Mouse (Mus musculus) testis, adult 2 months (tissue): ENCODE data around the gene C8b. TPM values are rescaled to one million over a fixed set of nuclear protein-coding genes. Genes with fewer than 3 reads are reported as not detected.

Experiments used
- H3K27ac ChIP-seq: fragments of 200-500 bp; 2 replicates; pipeline ENCODE4 v1.5.1; 2012; ENCODE audit warnings: low read depth, low read length; ENCODE audit not compliant: control insufficient read depth, insufficient read depth
- H3K27me3 ChIP-seq: fragments of 200-500 bp; 2 replicates; pipeline ENCODE4 v1.6.1; 2012; ENCODE audit warnings: mild to moderate bottlenecking, low read length, moderate library complexity; ENCODE audit not compliant: control insufficient read depth, insufficient read depth
- H3K36me3 ChIP-seq: fragments of 200-500 bp; 2 replicates; pipeline ENCODE4 v1.6.1; 2012; ENCODE audit warnings: mild to moderate bottlenecking, low read length; ENCODE audit not compliant: control insufficient read depth, insufficient read depth
- H3K4me1 ChIP-seq: fragments of 200-500 bp; 2 replicates; pipeline ENCODE4 v1.6.1; 2012; ENCODE audit warnings: low read length; ENCODE audit not compliant: control insufficient read depth, insufficient read depth
- H3K4me3 ChIP-seq: fragments of 200-500 bp; 2 replicates; pipeline ENCODE4 v1.5.1; 2012; ENCODE audit warnings: low read depth, mild to moderate bottlenecking, low read length, moderate library complexity, mixed read lengths; ENCODE audit not compliant: control insufficient read depth
- CTCF ChIP-seq: fragments of 200-500 bp; IDR thresholded peaks from 2 replicates; pipeline ENCODE4 v1.5.1; 2012; ENCODE audit warnings: low read depth, mild to moderate bottlenecking, inconsistent platforms, low read length, moderate library complexity; ENCODE audit not compliant: control insufficient read depth, insufficient read depth, insufficient replicate concordance
- POLR2A ChIP-seq: fragments of 200-500 bp; IDR thresholded peaks from 2 replicates; pipeline ENCODE4 v1.6.1; 2012; ENCODE audit warnings: low read depth, mild to moderate bottlenecking, inconsistent platforms, low read length, moderate library complexity; ENCODE audit not compliant: control insufficient read depth
- polyA plus RNA-seq: library from polyadenylated mRNA; depleted of rRNA; stranded (reverse); fragments of >200 nt; gene quantifications from 2 replicates; pipeline ENCODE4 v1.2.3, GENCODE M21; 2012; rRNA removed

The C8b gene
- 23.3 and 25.4 TPM in 2 replicates for polyA plus RNA-seq

DNA sequence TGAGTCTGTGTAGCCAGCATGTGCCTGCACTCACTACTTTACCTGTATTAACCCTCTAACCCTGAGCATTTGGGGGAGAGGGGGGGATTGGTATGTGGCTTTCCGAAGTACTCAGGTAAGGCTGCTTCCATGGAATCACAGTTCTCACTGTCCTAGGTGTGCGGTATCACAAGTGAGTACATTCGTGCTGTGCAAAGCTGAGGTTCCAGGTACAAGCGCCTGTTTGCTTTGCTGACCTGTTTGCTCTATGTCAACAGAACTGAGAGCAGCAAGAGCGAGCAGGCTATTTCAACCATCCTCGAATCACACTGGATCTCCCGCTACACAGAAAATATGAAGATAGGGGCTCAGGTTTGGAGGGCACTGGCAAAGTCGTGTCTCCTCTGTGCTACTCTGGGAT, at the start of gene C8b:
Gene C8b (plus strand): TSS at position 253 of the 400 bp plus-strand sequence.
- H3K4me1 ChIP-seq = no peaks in the 10 kb centered on the region
- H3K27ac ChIP-seq = no peak within 1 kb of the TSS
- no peaks in the 10 kb centered on the region for H3K27me3 ChIP-seq
- TF ChIP-seq CTCF = no peak
- no peak for TF ChIP-seq POLR2A
- no peaks in the 10 kb centered on the region for H3K36me3 ChIP-seq
- no peak within 1 kb of the TSS for H3K4me3 ChIP-seq

DNA sequence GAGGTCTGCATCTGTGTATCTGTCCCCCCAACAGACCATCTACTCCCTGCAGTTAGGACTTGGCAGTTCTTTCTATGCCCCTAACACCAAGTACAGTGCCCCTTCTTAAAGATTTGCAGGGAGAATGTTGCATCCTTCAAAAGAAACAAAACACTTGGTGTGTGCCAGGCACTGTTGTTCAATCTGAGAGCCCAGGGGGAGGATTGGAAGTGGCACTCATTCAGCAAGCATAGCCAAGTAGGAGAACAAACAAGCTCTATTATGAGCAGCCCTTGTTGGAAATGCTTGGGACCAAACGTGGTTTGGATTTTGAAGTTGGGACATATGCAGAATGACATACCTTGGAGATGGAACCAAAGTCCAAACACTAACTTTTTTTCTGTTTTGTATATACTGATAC, 49.6 kb upstream of the C8b start:
- H3K4me3 ChIP-seq = no peak overlapping the region
- no peaks in the 10 kb centered on the region for H3K36me3 ChIP-seq
- H3K27ac ChIP-seq = no peak overlapping the region
- TF ChIP-seq POLR2A = no peak
- no peak for TF ChIP-seq CTCF
- H3K27me3 ChIP-seq = no peaks in the 10 kb centered on the region
- no peaks in the 10 kb centered on the region for H3K4me1 ChIP-seq

DNA sequence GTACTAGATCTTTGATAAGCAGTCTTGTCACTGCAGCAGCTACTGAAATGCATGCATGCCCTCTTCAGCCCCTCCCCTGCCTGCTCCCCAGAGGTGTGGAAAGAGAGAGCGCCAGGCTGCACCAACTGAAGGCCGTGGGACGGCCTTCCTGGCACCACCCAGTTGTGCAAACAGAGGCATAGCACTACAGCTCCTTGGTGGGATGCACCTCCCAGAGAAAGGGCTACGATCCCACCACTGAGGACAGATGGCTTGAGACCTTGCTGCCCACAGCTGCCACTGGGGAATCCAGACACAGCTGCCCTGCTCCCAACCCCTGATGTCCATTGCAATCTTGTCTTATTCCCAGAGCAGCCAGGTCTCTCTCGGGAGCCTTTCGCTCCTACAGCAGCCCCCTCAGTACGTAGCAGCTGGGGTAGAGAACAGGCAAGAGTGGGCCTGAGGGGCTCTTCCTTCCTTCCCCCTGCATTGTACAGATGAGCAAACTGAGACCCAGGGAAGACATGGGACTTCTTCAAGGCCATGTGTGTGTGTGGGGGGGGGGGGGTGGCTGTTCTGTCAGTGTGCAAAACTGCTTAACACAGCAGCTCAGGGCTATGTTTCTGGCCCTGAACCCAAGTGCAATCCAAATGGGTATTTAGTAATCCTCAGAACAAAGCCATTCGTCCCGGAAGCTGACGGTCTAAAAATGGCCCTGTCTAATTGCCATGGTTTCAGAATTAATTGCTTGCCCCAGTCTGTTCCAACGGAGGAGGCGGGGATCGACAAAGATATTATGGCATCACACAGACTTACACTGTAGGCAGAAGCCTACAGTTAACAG, 46.9 kb upstream of the C8b start:
- Histone ChIP-seq H3K27me3 (no peaks in the 10 kb centered on the region), H3K4me1 (no peaks in the 10 kb centered on the region), H3K4me3 (no peak overlapping the region), H3K27ac (no peak overlapping the region), H3K36me3 (no peaks in the 10 kb centered on the region)
- no peak for TF ChIP-seq CTCF
- TF ChIP-seq POLR2A = no peak

DNA sequence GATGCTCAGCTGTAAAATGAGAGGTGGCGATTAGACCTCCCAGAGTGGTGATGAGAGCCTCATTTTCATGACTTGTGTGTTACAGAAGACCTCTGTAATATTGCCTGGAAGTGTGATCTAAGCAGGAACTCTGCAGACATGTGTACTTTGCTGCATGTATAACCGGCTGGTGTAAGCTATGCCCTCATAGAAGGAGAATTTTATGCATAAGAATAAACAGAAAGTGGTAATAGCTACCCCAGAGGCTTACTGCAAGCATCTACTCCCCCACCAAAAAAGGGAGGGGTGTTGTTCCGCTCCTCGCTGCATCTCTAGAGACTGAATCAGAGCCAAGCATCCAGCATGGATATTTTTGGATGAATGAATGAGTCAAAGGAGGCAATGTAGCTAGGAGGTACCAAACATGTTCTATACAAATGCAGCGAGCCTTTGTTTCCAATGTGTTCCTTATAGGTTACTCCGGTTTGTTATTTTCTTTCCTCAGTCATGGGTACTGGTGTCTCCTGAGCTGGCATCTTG, 42.5 kb upstream of the C8b start:
- no peaks in the 10 kb centered on the region for H3K4me1 ChIP-seq
- H3K36me3 ChIP-seq = no peaks in the 10 kb centered on the region
- TF ChIP-seq CTCF = no peak
- TF ChIP-seq POLR2A = no peak
- H3K27ac ChIP-seq = no peak overlapping the region
- H3K27me3 ChIP-seq = no peaks in the 10 kb centered on the region
- H3K4me3 ChIP-seq = no peak overlapping the region

DNA sequence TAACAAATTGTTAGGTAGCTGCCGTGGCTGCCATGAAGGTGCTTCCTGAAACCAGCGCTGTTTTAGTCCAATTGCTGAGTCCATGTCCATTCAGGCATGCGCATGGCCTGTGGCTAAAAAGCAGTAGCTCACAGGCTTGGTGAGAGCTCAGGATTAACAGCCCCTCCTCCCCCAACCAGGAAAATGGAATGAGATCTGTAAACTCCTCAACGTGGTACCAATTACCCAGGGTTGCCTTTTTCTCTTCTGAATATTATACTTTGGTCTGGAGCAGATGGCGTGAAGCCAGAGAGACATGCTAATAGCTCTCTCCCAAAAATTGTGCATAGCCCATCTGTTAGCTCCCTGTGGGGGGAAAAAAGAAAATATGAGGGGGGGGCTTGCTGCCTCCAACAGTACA, 41.9 kb upstream of the C8b start:
- no peaks in the 10 kb centered on the region for H3K4me1 ChIP-seq
- TF ChIP-seq POLR2A = no peak
- no peak for TF ChIP-seq CTCF
- H3K27ac ChIP-seq = no peak overlapping the region
- H3K36me3 ChIP-seq = no peaks in the 10 kb centered on the region
- H3K4me3 ChIP-seq = no peak overlapping the region
- no peaks in the 10 kb centered on the region for H3K27me3 ChIP-seq

DNA sequence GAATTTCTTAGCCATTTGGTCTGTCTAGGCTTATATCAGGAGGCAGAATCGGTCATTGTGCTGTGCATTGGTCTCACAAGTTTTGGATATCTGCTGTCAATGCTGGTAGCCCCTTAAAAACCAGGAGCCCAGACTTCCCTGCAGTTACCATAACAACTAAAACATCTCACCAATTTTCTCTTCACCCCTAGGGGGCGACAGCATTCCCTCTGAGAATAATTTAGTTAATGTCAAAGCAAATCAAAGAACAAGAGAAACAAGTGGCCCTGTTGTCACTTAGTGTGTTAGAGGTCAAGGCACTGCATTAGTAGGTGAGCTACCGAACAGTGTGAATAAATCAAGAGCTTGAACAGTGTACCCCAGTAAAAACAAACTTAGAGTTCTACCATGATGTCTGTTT, 40.4 kb upstream of the C8b start:
- TF ChIP-seq POLR2A (no peak), CTCF (no peak)
- Histone ChIP-seq H3K4me1 (no peaks in the 10 kb centered on the region), H3K27me3 (no peaks in the 10 kb centered on the region), H3K27ac (no peak overlapping the region), H3K36me3 (no peaks in the 10 kb centered on the region), H3K4me3 (no peak overlapping the region)

DNA sequence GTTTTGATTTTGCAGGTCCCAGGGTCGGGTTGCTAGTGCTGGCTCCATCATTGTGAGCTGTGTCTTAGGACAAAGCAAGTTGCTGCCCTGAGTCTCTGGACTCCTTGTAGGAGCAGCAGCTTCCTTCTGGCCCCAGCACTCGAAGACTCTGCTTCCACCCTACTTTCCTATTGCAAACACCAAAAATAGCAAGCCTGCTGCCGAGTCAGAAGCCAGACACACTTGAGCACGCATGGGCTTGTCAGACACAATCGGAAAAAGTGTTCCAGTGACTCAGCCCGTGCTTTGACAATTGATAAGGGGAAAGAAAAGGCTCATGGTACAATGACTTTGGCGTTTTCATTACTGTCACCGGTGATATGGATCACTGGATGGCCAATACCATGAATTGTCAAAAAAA, 36.9 kb upstream of the C8b start:
- TF ChIP-seq CTCF (no peak), POLR2A (no peak)
- no peak overlapping the region for H3K4me3 ChIP-seq
- H3K4me1 ChIP-seq = no peaks in the 10 kb centered on the region
- no peak overlapping the region for H3K27ac ChIP-seq
- no peaks in the 10 kb centered on the region for H3K36me3 ChIP-seq
- H3K27me3 ChIP-seq = no peaks in the 10 kb centered on the region
